Mouse (Mus musculus): ENCODE measurements at regions not wholly inside any gene's neighbourhood (a gene's known extent, or its start where the extent isn't known, plus 50 kb on each side); places are given as distances from the start of the nearest gene placed in this dataset.
"Not testable (repeated sequence)": the region's sequence is repeated elsewhere in the genome, so short reads cannot be mapped to it uniquely, and the experiment has no call there.

DNA sequence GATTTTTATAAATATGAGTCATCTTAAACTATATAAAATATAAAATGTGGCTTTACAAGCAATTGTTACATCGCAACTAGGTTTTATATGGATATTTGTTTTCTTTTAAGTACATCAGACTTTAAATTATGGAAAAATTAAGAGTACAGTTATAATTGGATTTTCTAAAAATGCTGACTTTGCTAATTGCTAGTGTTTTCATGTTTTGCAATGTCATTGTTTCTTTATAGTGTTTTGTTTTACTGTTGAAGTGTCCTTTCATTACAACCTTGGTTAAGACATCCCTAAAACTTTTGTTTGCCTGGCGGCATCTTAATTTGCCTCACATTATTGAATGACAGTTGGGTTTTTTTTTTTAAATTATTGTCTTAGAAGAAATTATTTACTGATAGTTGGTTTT, 1634.0 kb downstream of the Diaph2 start:
- 84% methylated on average over 2 of the region's 2 CpGs for WGBS
- no peak overlapping the region for H3K4me3 ChIP-seq (replicated peaks)
- no peak for ATAC-seq

DNA sequence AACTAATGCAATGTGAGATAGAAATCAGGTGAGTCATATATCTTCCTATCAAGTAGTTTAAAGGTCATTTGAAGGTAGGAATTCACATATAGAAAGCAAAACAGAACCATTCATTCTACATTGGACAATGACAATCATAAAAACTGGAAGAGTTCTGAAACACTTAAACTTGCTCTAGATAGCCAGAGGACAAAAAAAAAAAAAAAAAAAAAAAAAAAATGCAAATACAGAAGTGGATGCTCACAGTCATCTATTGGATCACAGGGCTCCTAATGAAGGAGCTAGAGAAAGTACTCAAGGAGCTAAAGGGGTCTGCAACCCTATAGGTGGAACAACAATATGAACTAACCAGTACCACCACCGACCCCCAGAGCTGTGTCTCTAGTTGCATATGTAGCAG, 1652.6 kb downstream of the Diaph2 start:
- no peak for ATAC-seq
- H3K9ac ChIP-seq, result no peak overlapping the region
- H3K9me3 ChIP-seq, result no peaks in the 10 kb centered on the region
- no peaks in the 10 kb centered on the region for H3K27me3 ChIP-seq (replicated peaks)
- H3K4me3 ChIP-seq (replicated peaks), result no peak overlapping the region
- no peaks in the 10 kb centered on the region for H3K4me1 ChIP-seq (replicated peaks)
- no peaks in the 10 kb centered on the region for H3K36me3 ChIP-seq
- 71% methylated on average over 1 of the region's 1 CpGs for WGBS
- H3K27ac ChIP-seq, result no peak overlapping the region
- no peak overlapping the region for H3K4me2 ChIP-seq (replicated peaks)

More for the DNA sequence above, 1634.0 kb downstream of the Diaph2 start:
- H3K9ac ChIP-seq, result no peak overlapping the region
- H3K36me3 ChIP-seq, result no peaks in the 10 kb centered on the region
- H3K27ac ChIP-seq, result no peak overlapping the region
- H3K27me3 ChIP-seq (replicated peaks), result no peaks in the 10 kb centered on the region
- no peak overlapping the region for H3K4me2 ChIP-seq (replicated peaks)
- H3K4me1 ChIP-seq (replicated peaks), result no peaks in the 10 kb centered on the region
- no peaks in the 10 kb centered on the region for H3K9me3 ChIP-seq

DNA sequence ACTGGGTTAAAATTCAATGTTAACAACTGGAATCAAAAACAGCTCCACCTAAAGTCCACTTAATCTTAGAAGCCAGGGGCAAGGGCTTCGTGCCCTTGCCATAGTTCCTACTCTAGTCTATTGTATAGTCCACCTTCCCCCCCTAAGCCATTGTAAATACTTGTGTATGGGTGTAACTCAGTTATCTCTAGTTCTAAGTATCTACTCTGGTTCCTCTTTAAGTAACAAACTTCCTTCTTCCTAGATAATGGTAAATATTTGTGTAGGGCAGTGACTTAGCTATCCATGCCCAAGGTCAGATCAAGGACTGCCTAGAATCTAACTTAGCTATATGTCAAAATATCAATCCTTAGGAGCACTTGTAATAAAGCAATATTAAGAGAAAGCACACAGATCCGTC, 1653.3 kb downstream of the Diaph2 start:
- H3K36me3 ChIP-seq; H3K4me2 ChIP-seq (replicated peaks); H3K27me3 ChIP-seq (replicated peaks); H3K9me3 ChIP-seq; H3K4me1 ChIP-seq (replicated peaks); H3K4me3 ChIP-seq (replicated peaks); H3K9ac ChIP-seq; ATAC-seq; H3K27ac ChIP-seq: not testable (repeated sequence)
- WGBS, result 74% methylated on average over 2 of the region's 2 CpGs

DNA sequence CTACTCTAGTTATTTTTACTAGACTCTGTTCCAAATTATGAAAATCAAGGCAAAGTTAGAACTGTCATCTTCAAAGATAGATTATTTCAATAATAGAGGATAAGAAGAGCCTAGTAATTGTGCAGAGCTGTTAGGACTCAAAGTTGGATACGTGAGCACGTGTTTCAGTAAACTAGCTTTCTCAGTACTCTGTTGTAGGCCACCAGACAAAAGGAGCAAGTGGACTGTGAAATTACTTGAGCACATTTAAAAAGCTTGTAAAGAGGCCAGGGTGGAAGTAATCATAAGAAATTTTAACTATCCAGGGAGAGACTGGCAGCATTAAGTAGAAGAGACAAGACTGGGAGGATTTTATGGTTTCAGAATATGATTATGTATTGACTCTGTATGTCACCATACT, 1657.1 kb downstream of the Diaph2 start:
- no peak for ATAC-seq
- Histone ChIP-seq H3K9ac (no peak overlapping the region), H3K36me3 (no peaks in the 10 kb centered on the region), H3K27ac (no peak overlapping the region), H3K4me3 (replicated peaks) (no peak overlapping the region), H3K27me3 (replicated peaks) (no peaks in the 10 kb centered on the region), H3K9me3 (no peaks in the 10 kb centered on the region), H3K4me1 (replicated peaks) (no peaks in the 10 kb centered on the region), H3K4me2 (replicated peaks) (no peak overlapping the region)
- 96% methylated on average over 2 of the region's 2 CpGs for WGBS

DNA sequence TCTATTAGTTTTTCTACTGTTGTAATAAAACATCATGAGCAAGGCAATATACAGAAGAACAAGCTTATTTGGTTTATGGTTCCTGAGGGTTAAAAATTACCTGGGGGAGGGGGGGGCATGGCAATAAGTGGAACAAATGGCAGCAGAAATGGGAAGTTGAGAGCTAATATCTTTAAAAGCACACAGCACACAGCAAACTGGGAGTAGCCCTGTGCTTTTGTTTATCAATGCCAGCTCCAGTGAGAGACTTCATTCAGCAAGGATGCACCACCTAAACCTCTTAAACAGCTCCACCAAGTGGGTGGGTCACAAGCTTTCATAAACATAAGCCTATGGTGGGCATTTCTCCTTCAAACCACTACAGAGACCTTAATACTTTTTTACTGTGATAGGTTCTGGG, 1661.0 kb downstream of the Diaph2 start:
- H3K27me3 ChIP-seq (replicated peaks), result no peaks in the 10 kb centered on the region
- H3K4me2 ChIP-seq (replicated peaks), result no peak overlapping the region
- H3K9me3 ChIP-seq, result no peaks in the 10 kb centered on the region
- 0 out of 2 replicates have a peak, but pooled peaks have one; percentile 15 for ATAC-seq
- no peak overlapping the region for H3K9ac ChIP-seq
- H3K27ac ChIP-seq, result no peak overlapping the region
- no peaks in the 10 kb centered on the region for H3K36me3 ChIP-seq
- no peak overlapping the region for H3K4me3 ChIP-seq (replicated peaks)
- no peaks in the 10 kb centered on the region for H3K4me1 ChIP-seq (replicated peaks)

DNA sequence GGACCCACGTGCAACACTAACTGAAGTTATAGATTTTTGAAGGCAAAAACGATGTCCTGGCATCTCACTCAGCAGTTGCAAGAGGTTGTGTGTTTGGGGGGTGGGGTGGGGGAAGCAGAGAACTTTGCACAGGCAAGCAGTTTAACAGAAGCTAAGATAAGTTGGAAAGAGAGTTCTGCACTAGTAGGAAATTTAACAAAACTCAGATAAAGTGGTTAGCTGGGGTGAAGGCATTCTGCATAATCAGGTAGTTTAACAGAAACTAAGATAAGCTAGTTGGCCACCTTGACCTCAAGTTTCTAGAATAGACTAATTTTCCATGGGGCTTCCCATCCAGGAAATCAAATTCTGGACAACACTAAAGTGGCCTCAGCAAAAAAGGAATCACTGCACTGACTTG, 1672.6 kb downstream of the Diaph2 start:
- H3K9ac ChIP-seq, result no peak overlapping the region
- H3K4me3 ChIP-seq (replicated peaks), result no peak overlapping the region
- no peaks in the 10 kb centered on the region for H3K27me3 ChIP-seq (replicated peaks)
- no peak overlapping the region for H3K4me2 ChIP-seq (replicated peaks)
- WGBS, result 78% methylated on average over 2 of the region's 2 CpGs
- no peaks in the 10 kb centered on the region for H3K4me1 ChIP-seq (replicated peaks)
- H3K36me3 ChIP-seq, result no peaks in the 10 kb centered on the region
- no peak overlapping the region for H3K27ac ChIP-seq
- H3K9me3 ChIP-seq, result no peaks in the 10 kb centered on the region
- no peak for ATAC-seq

DNA sequence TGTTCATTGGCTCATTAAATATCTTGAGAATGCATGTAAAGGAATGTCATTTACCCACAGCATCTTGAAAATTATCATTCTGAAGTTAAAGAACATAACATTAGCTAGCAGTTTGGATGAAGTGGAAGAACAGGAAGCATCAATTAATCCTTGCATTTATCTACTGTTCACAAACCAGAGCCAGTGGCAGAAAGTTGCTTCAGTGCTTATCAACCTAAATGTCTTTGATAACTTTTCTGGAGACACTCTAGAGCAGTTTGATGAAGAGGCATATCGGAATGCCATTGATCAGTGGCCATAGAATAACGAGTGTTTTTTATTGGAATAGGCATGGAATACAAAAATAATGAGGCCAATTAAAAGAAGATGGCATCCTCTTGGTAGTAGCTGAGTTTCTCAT, 1673.3 kb downstream of the Diaph2 start:
- no peaks in the 10 kb centered on the region for H3K36me3 ChIP-seq
- ATAC-seq, result no peak

DNA sequence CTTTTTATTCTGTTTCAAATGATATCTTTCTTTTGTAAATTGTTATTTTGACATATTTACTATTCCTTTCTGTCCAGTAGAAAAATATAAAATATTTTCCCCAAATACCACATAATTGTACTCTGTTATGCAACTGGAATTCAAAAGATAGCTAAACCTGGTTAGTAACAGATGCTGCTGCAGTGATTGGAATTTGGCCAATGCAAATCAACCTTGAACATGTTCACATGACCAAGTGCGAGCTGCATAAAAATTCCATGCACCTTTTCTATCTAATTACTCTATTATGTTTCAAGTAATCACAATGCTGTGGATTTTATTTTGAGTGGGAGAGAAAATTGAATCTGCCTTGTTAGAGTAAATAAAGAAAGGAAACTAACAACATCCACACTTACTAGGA, 1684.6 kb downstream of the Diaph2 start:
- Histone ChIP-seq H3K4me3 (replicated peaks) (no peak overlapping the region), H3K27ac (no peak overlapping the region), H3K9me3 (no peaks in the 10 kb centered on the region), H3K4me2 (replicated peaks) (no peak overlapping the region), H3K9ac (no peak overlapping the region), H3K4me1 (replicated peaks) (no peaks in the 10 kb centered on the region), H3K27me3 (replicated peaks) (no peaks in the 10 kb centered on the region), H3K36me3 (no peaks in the 10 kb centered on the region)
- WGBS, result 80% methylated on average over 1 of the region's 1 CpGs
- ATAC-seq, result no peak

More for the DNA sequence above, 1673.3 kb downstream of the Diaph2 start:
- Histone ChIP-seq H3K9me3 (no peaks in the 10 kb centered on the region), H3K4me1 (replicated peaks) (no peaks in the 10 kb centered on the region), H3K9ac (no peak overlapping the region), H3K27ac (no peak overlapping the region), H3K4me3 (replicated peaks) (no peak overlapping the region), H3K27me3 (replicated peaks) (no peaks in the 10 kb centered on the region), H3K4me2 (replicated peaks) (no peak overlapping the region)
- WGBS, result 80% methylated on average over 2 of the region's 2 CpGs

DNA sequence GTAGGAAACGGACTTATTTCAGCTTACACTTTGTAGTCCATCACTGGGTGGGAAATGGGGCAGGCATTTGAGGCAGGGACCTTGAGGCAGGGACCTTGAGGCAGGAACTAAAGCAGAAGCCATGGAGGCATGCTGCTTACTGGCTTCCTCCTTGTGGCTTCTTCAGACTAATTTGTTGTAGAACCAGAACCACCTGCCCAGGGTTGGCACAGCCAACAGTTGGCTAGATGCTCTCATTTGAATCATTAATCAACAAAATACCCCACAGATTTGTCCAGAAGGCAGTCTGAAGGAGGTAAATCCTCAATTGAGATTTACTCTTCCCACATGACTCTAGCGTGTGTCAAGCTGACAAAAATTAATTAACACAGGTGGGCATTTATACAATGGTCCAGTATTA, 1703.3 kb downstream of the Diaph2 start:
- no peak overlapping the region for H3K27ac ChIP-seq
- no peaks in the 10 kb centered on the region for H3K27me3 ChIP-seq (replicated peaks)
- H3K9me3 ChIP-seq, result no peaks in the 10 kb centered on the region
- 77% methylated on average over 2 of the region's 2 CpGs for WGBS
- no peaks in the 10 kb centered on the region for H3K36me3 ChIP-seq
- no peak overlapping the region for H3K4me3 ChIP-seq (replicated peaks)
- no peaks in the 10 kb centered on the region for H3K4me1 ChIP-seq (replicated peaks)
- no peak overlapping the region for H3K9ac ChIP-seq
- ATAC-seq, result no peak
- H3K4me2 ChIP-seq (replicated peaks), result no peak overlapping the region

DNA sequence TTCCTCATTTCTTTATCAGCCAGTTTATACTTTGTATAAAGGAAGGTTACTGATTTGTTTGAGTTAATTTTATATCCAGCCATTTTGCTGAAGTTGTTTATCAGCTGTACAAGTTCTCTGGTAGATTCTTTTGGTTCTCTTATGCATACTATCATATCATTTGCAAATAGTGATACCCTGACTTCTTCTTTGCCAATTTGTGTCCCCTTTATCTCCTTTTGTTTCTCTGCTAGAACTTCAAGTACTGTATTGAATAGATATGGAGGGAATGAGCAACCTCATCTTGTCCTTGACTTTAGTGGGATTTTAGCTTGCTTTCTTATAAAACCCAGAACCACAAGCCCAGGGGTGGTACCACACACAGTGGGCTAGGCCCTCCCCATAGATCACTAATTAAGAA, 1711.1 kb downstream of the Diaph2 start:
- H3K9ac ChIP-seq, result no peak overlapping the region

DNA sequence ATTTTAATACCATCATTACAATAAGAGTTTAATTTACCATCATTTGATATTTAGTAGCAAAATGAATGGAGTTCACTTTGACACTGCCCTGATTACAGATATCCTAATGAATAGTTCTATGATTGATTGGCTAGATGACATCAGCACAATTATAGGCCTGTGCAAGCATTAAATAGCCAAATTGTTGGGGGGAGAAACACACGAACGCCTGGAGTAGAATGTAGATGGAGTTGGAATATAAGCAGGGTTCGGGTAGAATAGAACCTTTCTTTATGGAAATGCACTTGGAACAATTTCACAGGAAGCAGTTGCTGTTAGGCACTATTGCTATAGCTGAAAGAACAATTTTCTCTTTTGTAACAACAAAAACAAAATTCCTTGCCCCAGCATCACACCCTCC, 1739.8 kb downstream of the Diaph2 start:
- Histone ChIP-seq H3K4me2 (replicated peaks) (no peak overlapping the region), H3K36me3 (no peaks in the 10 kb centered on the region), H3K27me3 (replicated peaks) (no peaks in the 10 kb centered on the region), H3K9me3 (no peaks in the 10 kb centered on the region), H3K4me1 (replicated peaks) (no peaks in the 10 kb centered on the region), H3K9ac (no peak overlapping the region), H3K27ac (no peak overlapping the region), H3K4me3 (replicated peaks) (no peak overlapping the region)
- 83% methylated on average over 3 of the region's 3 CpGs for WGBS
- ATAC-seq, result no peak

More for the DNA sequence above, 1711.1 kb downstream of the Diaph2 start:
- no peak overlapping the region for H3K4me2 ChIP-seq (replicated peaks)
- H3K9me3 ChIP-seq, result no peaks in the 10 kb centered on the region
- no peaks in the 10 kb centered on the region for H3K4me1 ChIP-seq (replicated peaks)
- H3K27me3 ChIP-seq (replicated peaks), result no peaks in the 10 kb centered on the region
- H3K36me3 ChIP-seq, result no peaks in the 10 kb centered on the region
- H3K4me3 ChIP-seq (replicated peaks), result no peak overlapping the region
- no peak for ATAC-seq
- H3K27ac ChIP-seq, result no peak overlapping the region

DNA sequence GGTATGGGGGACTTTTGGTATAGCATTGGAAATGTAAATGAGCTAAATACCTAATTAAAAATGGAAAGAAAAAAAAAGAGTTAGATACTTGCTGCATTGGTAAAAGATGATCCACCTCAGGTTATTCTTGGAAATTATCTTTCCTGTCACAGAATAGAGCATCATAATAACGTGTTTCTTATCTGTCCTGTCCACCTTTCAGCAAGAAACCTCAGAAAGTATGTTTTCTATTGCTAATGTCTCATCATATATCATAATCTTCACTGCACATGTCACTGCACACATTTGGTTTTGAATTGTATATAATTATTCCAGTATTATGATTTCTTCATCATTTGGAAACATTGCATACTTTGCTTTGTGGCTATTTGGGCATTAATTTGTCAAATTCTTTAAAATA, 1751.9 kb downstream of the Diaph2 start:
- H3K9ac ChIP-seq, result no peak overlapping the region
- no peaks in the 10 kb centered on the region for H3K9me3 ChIP-seq
- H3K36me3 ChIP-seq, result no peaks in the 10 kb centered on the region
- no peak for ATAC-seq
- no peak overlapping the region for H3K4me2 ChIP-seq (replicated peaks)
- no peaks in the 10 kb centered on the region for H3K27me3 ChIP-seq (replicated peaks)
- H3K4me1 ChIP-seq (replicated peaks), result no peaks in the 10 kb centered on the region
- H3K27ac ChIP-seq, result no peak overlapping the region
- H3K4me3 ChIP-seq (replicated peaks), result no peak overlapping the region
- WGBS, result 55% methylated on average over 1 of the region's 1 CpGs

DNA sequence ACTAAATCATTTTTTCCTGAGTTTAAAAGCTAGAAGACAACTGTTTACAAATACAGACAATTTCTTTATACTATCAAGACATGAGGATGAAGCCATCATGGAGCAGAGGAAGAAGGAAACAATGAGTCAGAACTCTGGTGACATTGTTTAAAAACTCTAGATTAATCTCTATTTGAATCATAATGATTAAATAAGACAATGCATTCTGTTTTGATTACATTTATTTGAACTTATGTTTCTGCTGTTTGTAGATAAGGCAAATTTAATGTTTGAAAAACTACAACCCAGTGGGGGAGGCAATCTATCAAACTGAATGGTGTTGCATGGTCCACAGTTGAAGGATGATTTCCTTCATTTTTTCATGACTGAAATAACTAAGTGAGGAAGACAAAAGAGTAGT, 1757.3 kb downstream of the Diaph2 start:
- no peak overlapping the region for H3K27ac ChIP-seq
- ATAC-seq, result no peak
- H3K9me3 ChIP-seq, result no peaks in the 10 kb centered on the region
- no peak overlapping the region for H3K9ac ChIP-seq
- no peaks in the 10 kb centered on the region for H3K36me3 ChIP-seq
- no peaks in the 10 kb centered on the region for H3K27me3 ChIP-seq (replicated peaks)
- H3K4me2 ChIP-seq (replicated peaks), result no peak overlapping the region
- H3K4me3 ChIP-seq (replicated peaks), result no peak overlapping the region
- no peaks in the 10 kb centered on the region for H3K4me1 ChIP-seq (replicated peaks)
